Mouse (Mus musculus) intestine, postnatal 0 days (tissue): ENCODE results near the gene Tmco3. TPM values are rescaled to one million over a fixed set of nuclear protein-coding genes. Genes with fewer than 3 reads are reported as not detected.

Experiments used
- ATAC-seq: fragments of 200-750 bp; cut with Nextera tagmentation; 2 replicates; pipeline ENCODE4 v1.8.0; 2017; ENCODE audit warnings: mild to moderate bottlenecking, moderate TSS enrichment, moderate library complexity
- H3K27ac ChIP-seq: fragments of 300-500 bp; sonication (generic); 2 replicates; pipeline ENCODE4 v1.5.1; 2014; ENCODE audit warnings: mild to moderate bottlenecking, low read depth, low read length, moderate library complexity
- H3K27me3 ChIP-seq: fragments of 300-500 bp; sonication (generic); replicated peaks from 2 replicates; pipeline ENCODE4 v1.6.1; 2014; ENCODE audit warnings: low read length, mixed read lengths; ENCODE audit not compliant: control insufficient read depth, insufficient read depth
- H3K36me3 ChIP-seq: fragments of 300-500 bp; sonication (generic); 2 replicates; pipeline ENCODE4 v1.6.1; 2014; ENCODE audit warnings: mild to moderate bottlenecking, moderate library complexity; ENCODE audit not compliant: control insufficient read depth, insufficient read depth
- H3K4me1 ChIP-seq: fragments of 300-500 bp; sonication (generic); replicated peaks from 2 replicates; pipeline ENCODE4 v1.6.1; 2014; ENCODE audit warnings: antibody characterized with exemption, low read length, mixed read lengths; ENCODE audit not compliant: control insufficient read depth, insufficient read depth
- H3K4me2 ChIP-seq: fragments of 300-500 bp; sonication (generic); replicated peaks from 2 replicates; pipeline ENCODE4 v1.6.1; 2014; ENCODE audit warnings: low read depth, mild to moderate bottlenecking, moderate library complexity
- H3K4me3 ChIP-seq: fragments of 300-500 bp; sonication (generic); 2 replicates; pipeline ENCODE4 v1.5.1; 2014; ENCODE audit warnings: low read depth, low read length
- H3K9ac ChIP-seq: fragments of 300-500 bp; sonication (generic); 2 replicates; pipeline ENCODE4 v1.6.1; 2014; ENCODE audit warnings: mild to moderate bottlenecking, low read depth, low read length
- H3K9me3 ChIP-seq: fragments of 300-500 bp; sonication (generic); 2 replicates; pipeline ENCODE4 v1.6.1; 2016; ENCODE audit warnings: mixed run types; ENCODE audit not compliant: control insufficient read depth
- CTCF ChIP-seq: sonication (generic); IDR thresholded peaks from 2 replicates; pipeline ENCODE4 v1.5.1; 2016; ENCODE audit warnings: low read depth, mild to moderate bottlenecking, control low read depth, antibody characterized with exemption, moderate library complexity
- WGBS: fragments of 180-500 bp; shearing (Covaris S2); extraction: QIAGEN DNeasy Blood & Tissue Kit; methylation state at CpG from one replicate; pipeline ENCODE4 v1.1.7; 2014; 5-methylcytosine and 5-hydroxymethylcytosine counted together
- polyA plus RNA-seq: library from polyadenylated mRNA; unstranded; fragments of >200 nt; fragmentation: Nextera tagmentation; extraction: Ambion mirVana; gene quantifications from 2 replicates; pipeline ENCODE4 v1.2.1, GENCODE M21; 2015

Tmco3 gene
- polyA plus RNA-seq, 1 experiment from 2014 or later, result 18.5 TPM

- Histone ChIP-seq H3K36me3 (peaks cover 57% of the 10 kb centered on the region), H3K4me2 (no peak overlapping the region), H3K4me1 (no peaks in the 10 kb centered on the region), H3K4me3 (no peak overlapping the region), H3K9me3 (no peaks in the 10 kb centered on the region), H3K27ac (no peak overlapping the region), H3K9ac (no peak overlapping the region), H3K27me3 (no peaks in the 10 kb centered on the region)
- WGBS, result 72% methylated on average over 7 of the region's 7 CpGs
- peak; percentile 58; the same call in 1 of the 2 replicates for ATAC-seq
- no peak for TF ChIP-seq CTCF
These were observed 13.0 kb downstream of the Tmco3 start for GRCm38 (mm10) chr8:13301036-13301435.

DNA sequence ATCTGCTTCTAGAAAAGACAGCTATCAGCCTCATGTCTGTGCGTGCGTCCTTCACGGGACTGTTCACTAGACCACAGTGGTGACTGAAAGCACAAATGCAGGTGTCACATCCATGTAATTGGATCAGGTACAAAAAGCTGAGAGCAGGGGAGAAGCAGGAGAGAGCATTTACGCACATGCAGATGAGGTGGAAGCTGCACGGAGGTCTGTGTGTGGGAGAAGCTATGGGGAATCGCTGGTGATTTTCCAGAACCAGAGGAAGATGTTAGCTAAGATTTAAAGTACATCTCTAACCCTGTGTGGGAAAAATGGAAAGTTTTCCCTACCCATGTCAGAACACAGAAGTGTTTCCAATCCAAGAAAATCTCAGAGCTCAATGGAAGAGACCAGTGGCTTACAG is 17.5 kb downstream of the Tmco3 start:
- Histone ChIP-seq H3K9ac (no peak overlapping the region), H3K4me3 (no peak overlapping the region), H3K27me3 (no peaks in the 10 kb centered on the region), H3K4me2 (no peak overlapping the region), H3K36me3 (peaks cover 42% of the 10 kb centered on the region; the same call in 1 of the 2 replicates), H3K4me1 (no peaks in the 10 kb centered on the region), H3K9me3 (no peaks in the 10 kb centered on the region), H3K27ac (no peak overlapping the region)
- no peak for ATAC-seq
- WGBS, result 97% methylated on average over 6 of the region's 6 CpGs
- no peak for TF ChIP-seq CTCF

GRCm38 (mm10) chr8:13305884-13306283 is 17.9 kb downstream of the Tmco3 start:
- 94% methylated on average over 4 of the region's 4 CpGs for WGBS
- ATAC-seq, result no peak
- Histone ChIP-seq H3K27ac (no peak overlapping the region), H3K9me3 (no peaks in the 10 kb centered on the region), H3K4me2 (no peak overlapping the region), H3K9ac (no peak overlapping the region), H3K27me3 (no peaks in the 10 kb centered on the region), H3K4me1 (no peaks in the 10 kb centered on the region), H3K36me3 (peaks cover 37% of the 10 kb centered on the region; the same call in 1 of the 2 replicates), H3K4me3 (no peak overlapping the region)
- peak; percentile 21; the same call in 1 of the 2 replicates for TF ChIP-seq CTCF

GRCm38 (mm10) chr8:13306309-13306909 is 18.4 kb downstream of the Tmco3 start:
- no peaks in the 10 kb centered on the region for H3K9me3 ChIP-seq
- peak; percentile 42 for ATAC-seq
- no peak for TF ChIP-seq CTCF
- 44% methylated on average over 7 of the region's 7 CpGs for WGBS
- H3K4me1 ChIP-seq, result no peaks in the 10 kb centered on the region
- H3K4me2 ChIP-seq, result no peak overlapping the region
- no peaks in the 10 kb centered on the region for H3K27me3 ChIP-seq
- peaks cover 37% of the 10 kb centered on the region; the same call in 1 of the 2 replicates for H3K36me3 ChIP-seq
- H3K4me3 ChIP-seq, result no peak overlapping the region
- H3K9ac ChIP-seq, result no peak overlapping the region
- H3K27ac ChIP-seq, result no peak overlapping the region

GRCm38 (mm10) chr8:13306916-13307315 is 18.9 kb downstream of the Tmco3 start:
- Histone ChIP-seq H3K4me2 (no peak overlapping the region), H3K4me3 (no peak overlapping the region), H3K36me3 (peaks cover 37% of the 10 kb centered on the region; the same call in 1 of the 2 replicates), H3K27me3 (no peaks in the 10 kb centered on the region), H3K27ac (no peak overlapping the region), H3K9ac (no peak overlapping the region), H3K4me1 (no peaks in the 10 kb centered on the region), H3K9me3 (no peaks in the 10 kb centered on the region)
- TF ChIP-seq CTCF, result no peak
- ATAC-seq, result no peak
- WGBS, result 85% methylated on average over 9 of the region's 9 CpGs

DNA sequence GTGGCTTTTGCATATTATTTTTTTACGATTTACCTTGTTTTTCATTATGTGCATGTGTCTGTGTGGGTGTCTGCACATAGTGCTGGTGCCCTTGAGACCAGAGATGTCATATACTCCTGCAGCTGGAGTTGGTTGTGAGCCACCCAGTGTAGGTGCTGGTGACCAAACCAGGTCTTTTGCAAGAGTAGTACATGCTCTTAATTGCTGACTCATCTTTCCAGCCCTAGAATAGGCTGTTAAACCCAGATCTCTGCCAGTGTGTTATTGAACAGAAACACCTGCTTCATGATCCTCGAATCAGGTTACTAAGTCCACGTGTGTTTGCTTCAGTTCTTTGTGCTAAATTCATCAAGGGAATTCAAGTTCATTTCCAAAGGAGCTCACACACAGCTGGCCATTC is 26.9 kb downstream of the Tmco3 start:
- Histone ChIP-seq H3K4me3 (no peak overlapping the region), H3K27ac (no peak overlapping the region), H3K9ac (no peak overlapping the region), H3K36me3 (peaks cover 42% of the 10 kb centered on the region), H3K27me3 (no peaks in the 10 kb centered on the region), H3K9me3 (no peaks in the 10 kb centered on the region), H3K4me2 (no peak overlapping the region), H3K4me1 (no peaks in the 10 kb centered on the region)
- no peak for ATAC-seq
- TF ChIP-seq CTCF, result no peak
- WGBS, result 75% methylated on average over 3 of the region's 3 CpGs
